Mouse (Mus musculus): ENCODE measurements at regions not wholly inside any gene's neighbourhood (a gene's known extent, or its start where the extent isn't known, plus 50 kb on each side); places are given as distances from the start of the nearest gene placed in this dataset.

DNA sequence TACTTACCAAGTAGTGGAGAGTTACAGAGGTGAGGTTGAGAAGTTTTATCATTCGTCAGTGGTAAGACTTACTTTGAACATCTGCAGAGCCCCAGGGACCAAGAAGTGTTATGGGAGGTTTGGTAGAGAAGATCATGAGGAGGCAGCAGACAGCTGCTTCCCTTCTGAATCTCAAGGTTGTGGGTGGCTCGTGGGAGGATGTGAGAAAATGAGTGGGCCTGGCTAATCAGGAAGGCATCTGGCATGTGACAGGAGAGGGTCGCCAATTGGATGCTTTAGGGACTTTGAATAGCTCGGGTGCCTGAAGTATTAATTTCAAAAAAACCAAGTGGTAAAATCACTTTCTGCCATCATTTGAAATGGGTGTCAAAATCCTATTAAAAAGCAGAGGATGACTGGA is 258.9 kb downstream of the Sqor start:
- no peak for DNase-seq

DNA sequence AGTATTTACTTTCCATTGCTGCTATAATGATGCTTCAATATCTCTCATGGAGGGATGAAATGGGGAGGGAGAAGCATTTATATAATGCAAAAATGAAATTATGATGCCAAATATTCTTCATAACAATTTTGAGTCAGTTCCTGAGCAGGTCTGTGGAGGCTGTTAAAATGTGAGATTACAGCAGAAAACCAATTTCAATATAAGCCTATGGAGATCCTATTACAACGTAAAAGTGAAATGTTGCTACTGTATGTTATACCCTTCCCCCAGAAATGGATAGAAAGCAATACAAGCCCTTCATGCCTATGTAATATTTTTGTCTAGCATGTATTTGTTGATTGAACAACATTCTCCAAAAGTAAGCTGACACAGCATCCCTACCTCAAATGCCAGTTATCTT is 259.3 kb downstream of the Sqor start:
- DNase-seq = no peak

- DNase-seq = no peak
Observed at GRCm38 (mm10) chr2:123024976-123025585, 260.0 kb downstream of the Sqor start.

DNA sequence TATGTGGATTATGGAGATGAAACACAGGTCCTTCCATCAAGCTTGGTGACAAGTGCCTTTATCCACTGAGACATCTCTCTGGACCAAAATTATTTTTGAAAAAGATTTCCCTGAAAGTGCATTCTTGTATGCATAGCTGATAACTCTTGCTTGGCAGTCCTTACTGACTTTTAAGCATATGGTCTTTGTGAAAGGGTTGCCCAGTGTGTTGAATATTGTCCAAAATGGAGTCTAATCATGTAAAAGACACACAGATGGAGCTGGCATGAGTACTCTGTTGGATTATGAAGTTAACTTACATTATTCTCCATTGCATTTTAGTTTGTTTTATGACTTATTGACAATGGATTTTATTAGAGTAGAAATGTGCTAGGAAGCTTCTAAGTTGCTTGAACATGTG is 282.3 kb downstream of the Sqor start:
- DNase-seq = no peak

DNA sequence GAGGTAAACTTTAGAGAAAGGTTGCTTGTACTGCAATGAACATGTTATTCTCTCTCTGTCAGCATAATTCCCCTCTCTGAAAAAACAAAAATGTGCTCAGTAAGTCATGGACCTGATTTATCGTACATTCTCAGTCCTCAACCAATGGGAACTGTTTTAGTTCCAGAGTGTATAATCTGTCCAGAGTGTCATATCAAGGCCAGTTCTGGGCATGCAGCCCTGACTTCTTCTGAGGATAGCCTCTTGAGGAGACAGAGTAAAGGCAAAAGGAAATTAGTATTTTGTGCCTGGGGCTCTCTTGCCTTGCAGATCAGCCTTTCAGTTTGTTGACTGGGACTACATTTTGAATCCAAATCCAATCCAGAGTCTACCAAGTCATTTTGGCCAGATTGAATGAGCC is 299.6 kb downstream of the Sqor start:
- DNase-seq = peak; percentile 5

DNA sequence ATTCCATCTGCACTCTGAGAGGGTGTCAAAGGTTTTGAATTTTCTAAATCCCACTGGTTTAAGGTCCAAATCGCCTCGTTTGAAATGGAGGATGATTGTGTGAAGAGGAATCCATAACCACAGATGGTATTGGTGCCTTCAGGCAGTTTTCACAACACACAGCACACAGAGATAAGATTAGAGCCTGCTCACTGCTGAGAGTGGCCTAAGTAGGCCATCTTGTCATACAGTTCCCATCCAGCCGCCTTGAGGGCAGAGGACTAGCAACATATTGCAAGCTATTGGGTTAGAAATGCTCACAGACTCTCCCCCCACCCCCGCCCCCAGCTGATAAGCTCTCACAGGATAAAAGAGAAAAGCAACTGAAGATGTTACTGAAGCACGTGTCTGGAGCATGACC is 303.8 kb downstream of the Sqor start:
- no peak for DNase-seq

GRCm38 (mm10) chr2:123072653-123073052 is 307.6 kb downstream of the Sqor start:
- DNase-seq = no peak

DNA sequence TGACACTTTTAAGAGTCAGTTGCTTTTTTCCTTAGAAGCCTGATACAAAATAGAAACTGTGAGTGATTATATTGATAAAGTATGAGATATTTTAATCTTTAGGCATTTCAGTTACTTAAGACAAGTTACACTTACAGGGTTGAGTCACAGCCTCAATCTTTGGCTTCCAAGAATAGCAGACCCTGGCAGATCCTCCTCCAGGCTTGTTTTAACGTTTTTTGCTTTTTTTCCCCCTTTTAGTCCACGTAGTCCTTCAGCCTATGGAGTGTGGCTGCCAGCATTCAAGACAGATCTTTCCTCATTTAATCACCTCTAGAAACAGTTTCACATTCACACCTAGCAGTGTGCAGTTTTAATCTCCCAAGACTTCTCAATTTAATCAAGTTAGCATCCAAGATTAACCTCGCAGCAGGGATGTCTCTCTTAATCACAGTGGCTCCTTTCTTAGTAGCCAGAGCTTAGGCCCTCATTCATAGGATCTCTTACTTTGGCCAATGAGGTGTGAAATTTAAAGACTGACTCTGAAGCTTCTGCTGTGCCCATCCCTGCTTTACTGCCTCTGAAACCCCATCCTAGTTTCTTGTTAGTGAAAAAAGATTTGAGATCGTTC is 308.5 kb downstream of the Sqor start:
- DNase-seq = no peak

DNA sequence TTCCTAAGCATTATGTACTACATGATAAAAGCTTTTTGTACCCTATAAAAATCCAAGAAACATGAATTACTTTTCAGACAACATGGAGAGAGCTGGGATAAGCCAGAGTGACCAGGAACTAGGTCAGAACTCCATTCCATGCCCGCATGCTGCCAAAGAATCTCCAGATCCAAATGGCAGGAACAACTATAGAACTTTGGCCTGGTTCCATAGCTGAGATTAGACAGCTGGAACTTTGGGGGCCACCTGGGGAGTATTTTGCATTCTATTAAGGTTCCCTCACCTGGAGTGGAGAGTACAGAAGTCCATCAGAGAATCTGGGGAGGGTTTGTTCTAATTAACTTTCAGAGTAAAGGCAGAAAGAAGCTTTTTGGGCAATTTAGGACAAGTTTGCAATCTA is 327.7 kb downstream of the Sqor start:
- no peak for DNase-seq

- DNase-seq = no peak
Observed at GRCm38 (mm10) chr2:123103530-123103929, 338.5 kb downstream of the Sqor start.

DNA sequence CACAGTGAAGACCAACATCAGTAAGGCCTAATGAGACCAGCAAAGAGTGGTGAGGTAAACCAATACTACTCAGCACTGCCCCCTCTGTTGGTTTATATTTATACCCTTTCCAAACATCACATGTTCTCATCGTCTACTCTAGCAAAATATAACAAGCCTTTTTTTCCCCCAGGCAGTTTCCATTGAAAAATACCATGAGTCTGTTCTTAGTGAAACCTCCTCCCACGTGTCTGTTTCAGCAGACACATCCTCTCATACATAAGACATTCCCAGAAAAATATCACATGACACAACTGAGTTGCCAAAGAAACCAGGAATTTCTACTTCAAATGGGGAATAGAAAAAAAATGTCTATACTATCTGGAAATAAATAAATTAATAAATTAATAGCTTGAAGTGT is 366.5 kb downstream of the Sqor start:
- no peak for DNase-seq

DNA sequence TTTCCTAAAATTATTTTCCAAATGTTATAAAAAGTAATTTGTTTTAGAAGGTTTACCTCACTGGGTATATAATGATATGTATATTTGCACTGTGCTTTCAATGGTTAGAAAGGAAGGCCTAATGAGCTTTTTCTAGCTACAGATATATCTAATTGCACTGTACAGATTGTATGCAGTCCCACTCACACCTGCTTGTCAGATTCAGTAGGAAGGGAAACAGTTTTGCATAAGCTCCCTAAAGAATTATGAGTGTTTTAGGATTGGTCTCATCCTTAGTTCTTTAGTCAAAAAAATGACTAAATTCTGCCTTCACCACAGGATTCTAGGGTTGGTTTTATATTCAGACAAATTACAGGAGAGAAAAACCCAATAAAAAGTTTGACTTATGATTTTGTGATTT is 388.1 kb downstream of the Sqor start:
- DNase-seq = no peak

- no peak for DNase-seq
Observed at GRCm38 (mm10) chr2:123165384-123165783, 400.3 kb downstream of the Sqor start.

DNA sequence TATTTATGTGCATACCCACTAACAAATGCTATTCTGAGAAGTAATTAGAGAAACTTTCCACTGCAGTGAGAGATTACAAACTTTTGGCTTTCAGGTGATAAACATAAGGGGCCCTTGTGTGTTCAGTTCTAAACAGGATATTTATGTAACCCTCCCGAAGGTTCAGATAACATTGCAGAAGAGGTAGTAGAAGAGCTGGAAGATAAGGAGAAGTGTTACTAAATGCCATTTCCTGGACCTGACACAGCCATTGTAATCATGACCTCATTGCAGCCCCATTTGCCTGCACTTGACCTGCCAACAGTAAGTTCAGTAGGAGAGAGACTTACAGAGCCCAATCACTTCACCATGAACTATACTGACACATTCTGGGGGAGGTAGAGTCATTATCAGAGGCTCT is 405.6 kb downstream of the Sqor start:
- no peak for DNase-seq

DNA sequence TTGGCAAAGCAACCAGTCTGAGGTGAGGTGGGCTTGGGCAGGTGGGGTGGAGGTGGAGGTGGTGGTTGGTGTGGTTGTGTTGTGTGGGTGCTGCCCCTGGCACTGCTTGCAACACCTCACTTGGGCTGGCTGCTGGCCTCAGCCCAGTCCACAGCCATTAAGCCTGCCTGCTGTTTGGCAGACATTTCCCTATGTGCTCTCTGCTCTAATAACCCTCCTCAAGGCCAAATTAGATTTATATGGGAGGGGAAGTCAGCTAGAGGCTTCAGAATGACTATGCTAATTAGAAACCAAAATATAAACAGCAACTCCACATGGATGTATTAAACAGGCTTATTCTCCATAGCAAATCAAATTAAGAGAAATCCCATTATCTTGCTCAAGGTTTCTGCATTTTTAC is 417.2 kb downstream of the Sqor start:
- DNase-seq = no peak

GRCm38 (mm10) chr2:123190795-123191582 is 426.0 kb downstream of the Sqor start:
- DNase-seq = no peak

DNA sequence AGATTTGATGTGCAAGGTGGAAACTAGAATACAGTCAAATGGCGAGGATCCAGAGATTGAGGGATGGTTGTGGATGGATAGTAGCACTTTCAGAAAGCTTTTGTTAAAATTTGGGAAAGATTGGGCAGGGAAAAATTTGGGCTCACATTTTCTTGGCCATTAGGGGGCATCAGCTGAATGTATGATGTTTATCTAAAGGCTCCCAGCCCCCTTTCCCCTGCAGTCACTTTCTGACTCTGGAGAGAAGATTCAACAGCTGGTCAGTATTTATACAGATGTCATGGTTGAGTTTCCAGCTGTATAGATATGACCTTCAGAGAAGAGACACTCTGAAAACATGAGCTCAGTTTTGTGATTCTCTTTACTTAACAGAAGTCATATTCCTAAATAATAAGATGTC is 429.5 kb downstream of the Sqor start:
- no peak for DNase-seq

Measured in heart, postnatal 4 days (tissue).